Mouse (Mus musculus) erythroid progenitor cell, adult 5-6 weeks (primary cell): ENCODE data around the gene Wnt8b. TPM values are rescaled to one million over a fixed set of nuclear protein-coding genes. Genes with fewer than 3 reads are reported as not detected.
A peak's percentile ranks its signal among the peaks of the same experiment; 100 is the strongest.

ENCODE experiments used
- ATAC-seq: replicated peaks from 2 replicates; pipeline ENCODE4 v1.8.0; 2016; ENCODE audit warnings: moderate number of reproducible peaks, mild to moderate bottlenecking, moderate TSS enrichment, inconsistent platforms; ENCODE audit not compliant: poor library complexity, low FRiP score, severe bottlenecking
- total RNA-seq, 2 experiments: library from RNA; stranded (forward) in 1 of 2; stranded (reverse) in 1 of 2; fragments of 150-400 nt in 1 of 2; fragments of 186-747, 209-891 nt in 1 of 2; gene quantifications; 2 replicates each; pipeline versions ENCODE4 v1.2.3 to v1.2.4; 2015 to 2017; ENCODE audit warnings: low replicate concordance in 2 of 2

The Wnt8b gene
- total RNA-seq, 2 experiments from 2014 or later = not detected

GRCm38 (mm10) chr19:44552731-44553130 lies 59.5 kb downstream of the Wnt8b start, which contains the start of gene Gm20538:
TSS of gene Gm20538 (minus strand) at chr19:44552831.
- no peak for ATAC-seq

- no peak for ATAC-seq
Measured at GRCm38 (mm10) chr19:44553286-44553685, 60.0 kb downstream of the Wnt8b start.

- no peak for ATAC-seq
Measured at GRCm38 (mm10) chr19:44554490-44554860, 61.2 kb downstream of the Wnt8b start.

GRCm38 (mm10) chr19:44554861-44555590 lies 61.8 kb downstream of the Wnt8b start, which contains the start of gene Ndufb8:
TSS of gene Ndufb8 (minus strand) at chr19:44555440.
- peak; percentile 97 for ATAC-seq

DNA sequence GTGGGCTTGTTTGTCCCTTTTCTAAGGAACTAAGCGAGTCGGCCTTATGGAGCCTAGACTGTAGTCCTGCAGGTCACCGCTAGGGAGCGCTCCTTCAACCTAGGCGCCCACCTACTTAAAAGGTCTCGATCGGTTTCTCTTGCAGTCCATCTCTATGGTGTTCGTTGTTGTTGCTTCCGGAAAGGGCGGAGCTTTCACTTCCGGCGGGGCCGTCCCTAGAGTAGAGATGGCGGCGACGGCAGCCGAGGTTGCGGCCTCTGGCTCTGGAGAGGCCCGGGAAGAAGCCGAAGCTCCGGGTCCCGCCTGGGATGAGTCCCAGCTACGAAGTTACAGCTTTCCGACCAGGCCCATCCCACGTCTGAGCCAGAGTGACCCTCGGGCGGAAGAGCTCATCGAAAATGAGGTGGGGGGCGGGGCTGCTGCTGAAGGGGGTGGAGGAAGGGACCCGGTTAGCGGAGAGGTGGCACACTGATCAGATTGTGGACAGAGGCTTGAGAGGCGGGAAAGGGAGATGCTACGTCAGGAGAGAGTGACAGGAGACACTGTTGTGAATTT lies 69.5 kb downstream of the Wnt8b start, which contains the start of gene Hif1an:
Gene Hif1an (plus strand): TSS at position 199 of the 555 bp plus-strand sequence.
- ATAC-seq = peak; percentile 98

Other genes with a start within 250 kb of the Wnt8b start
- 13.7 and 18.9 TPM in 2 replicates for gene Scd2, start 199.8 kb upstream of the Wnt8b start, total RNA-seq (2015; ENCODE audit: low replicate concordance)
- 9.4 and 13.2 TPM in 2 replicates for gene Scd2, start 199.8 kb upstream of the Wnt8b start, total RNA-seq (2017; ENCODE audit: low replicate concordance)
- not detected in 2 replicates for gene Scd4, start 160.4 kb upstream of the Wnt8b start, total RNA-seq (2015; ENCODE audit: low replicate concordance)
- gene Scd4, start 160.4 kb upstream of the Wnt8b start, total RNA-seq (2017; ENCODE audit: low replicate concordance) = 2.1 TPM in 1 of 2 replicates, not detected in the other
- gene Scd1, start 85.6 kb upstream of the Wnt8b start, total RNA-seq (2015; ENCODE audit: low replicate concordance) = 29.2 and 33.1 TPM in 2 replicates
- gene Scd1, start 85.6 kb upstream of the Wnt8b start, total RNA-seq (2017; ENCODE audit: low replicate concordance) = 9.8 and 17.3 TPM in 2 replicates
- 0.36 and 1.3 TPM in 2 replicates for gene Sec31b, start 52.4 kb downstream of the Wnt8b start, total RNA-seq (2015; ENCODE audit: low replicate concordance)
- gene Sec31b, start 52.4 kb downstream of the Wnt8b start, total RNA-seq (2017; ENCODE audit: low replicate concordance) = 0.26 TPM in 1 of 2 replicates, not detected in the other
- gene Gm20538, start 59.4 kb downstream of the Wnt8b start, total RNA-seq (2015; ENCODE audit: low replicate concordance) = not detected in 2 replicates
- gene Gm20538, start 59.4 kb downstream of the Wnt8b start, total RNA-seq (2017; ENCODE audit: low replicate concordance) = not detected in 2 replicates
- 115 and 143 TPM in 2 replicates for gene Ndufb8, start 62.0 kb downstream of the Wnt8b start, total RNA-seq (2015; ENCODE audit: low replicate concordance)
- 56.9 and 85.0 TPM in 2 replicates for gene Ndufb8, start 62.0 kb downstream of the Wnt8b start, total RNA-seq (2017; ENCODE audit: low replicate concordance)
- 1.8 and 2.5 TPM in 2 replicates for gene Hif1an, start 69.4 kb downstream of the Wnt8b start, total RNA-seq (2015; ENCODE audit: low replicate concordance)
- 3.6 and 5.8 TPM in 2 replicates for gene Hif1an, start 69.4 kb downstream of the Wnt8b start, total RNA-seq (2017; ENCODE audit: low replicate concordance)